Mouse (Mus musculus): ENCODE measurements around the gene Vmn1r142.
"Not testable (repeated sequence)": the region's sequence is repeated elsewhere in the genome, so short reads cannot be mapped to it uniquely, and the experiment has no call there.

Gene Vmn1r142

DNA sequence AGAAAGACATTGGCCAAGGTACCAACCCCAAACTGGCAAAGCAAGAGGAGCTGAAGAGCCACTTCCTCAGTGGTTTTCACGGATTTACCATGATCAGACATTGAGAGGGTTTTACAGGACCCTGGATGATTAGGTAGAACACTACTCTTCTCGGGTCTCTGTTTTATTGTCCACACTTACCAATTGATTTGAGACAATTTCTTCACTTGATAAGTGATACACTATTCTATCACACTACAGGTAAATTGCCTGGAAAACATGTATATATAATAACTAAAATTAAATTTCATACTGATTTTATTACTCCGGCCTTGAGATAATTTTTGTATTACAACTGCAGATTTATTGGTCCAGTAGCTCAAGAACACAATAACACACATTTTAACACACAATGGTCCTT, at the start of gene Vmn1r142:
Gene Vmn1r142 (minus strand): TSS at position 101 of the 400 bp plus-strand sequence.
- in situ Hi-C loops (cut with MseI, MboI) = not testable (repeated sequence)

DNA sequence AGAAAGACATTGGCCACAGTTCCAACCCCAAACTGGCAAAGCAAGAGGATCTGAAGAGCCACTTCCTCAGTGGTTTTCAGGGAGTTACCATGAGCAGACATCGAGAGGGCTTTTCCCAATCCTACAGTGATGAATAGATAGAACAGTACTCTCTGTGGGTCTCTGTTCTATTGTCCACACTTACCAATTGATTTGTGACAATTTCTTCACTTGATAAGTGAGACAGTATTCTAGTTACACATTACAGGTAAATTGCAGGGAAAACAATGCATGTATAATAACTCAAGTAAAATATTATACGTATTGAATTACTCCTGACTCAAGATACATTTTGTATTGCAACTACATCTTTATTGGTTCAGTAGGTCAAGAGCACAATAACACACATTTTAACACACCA, 37.3 kb upstream of the Vmn1r142 start, which contains the start of gene Gm8653:
Gene Gm8653 (minus strand): TSS at position 101 of the 400 bp plus-strand sequence.
- in situ Hi-C loops (cut with MseI, MboI) = not testable (repeated sequence)

DNA sequence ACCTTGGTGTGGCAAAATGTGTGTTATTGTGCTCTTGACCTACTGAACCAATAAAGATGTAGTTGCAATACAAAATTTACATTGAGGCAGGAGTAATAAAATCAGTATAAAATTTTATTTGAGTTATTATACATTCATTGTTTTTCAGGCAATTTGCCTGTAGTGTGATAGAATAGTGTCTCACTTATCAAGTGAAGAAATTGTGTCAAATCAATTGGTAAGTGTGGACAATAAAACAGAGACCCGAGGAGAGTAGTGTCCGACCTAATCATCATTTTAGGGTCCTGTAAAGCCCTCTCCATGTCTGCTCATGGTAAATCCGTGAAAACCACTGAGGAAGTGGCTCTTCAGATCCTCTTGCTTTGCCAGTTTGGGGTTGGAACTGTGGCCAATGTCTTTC, 25.2 kb upstream of the Vmn1r142 start, which contains the start of gene Vmn1r143:
Gene Vmn1r143 (plus strand): TSS at position 301 of the 400 bp plus-strand sequence.
- in situ Hi-C loops (cut with MseI, MboI) = not testable (repeated sequence)

DNA sequence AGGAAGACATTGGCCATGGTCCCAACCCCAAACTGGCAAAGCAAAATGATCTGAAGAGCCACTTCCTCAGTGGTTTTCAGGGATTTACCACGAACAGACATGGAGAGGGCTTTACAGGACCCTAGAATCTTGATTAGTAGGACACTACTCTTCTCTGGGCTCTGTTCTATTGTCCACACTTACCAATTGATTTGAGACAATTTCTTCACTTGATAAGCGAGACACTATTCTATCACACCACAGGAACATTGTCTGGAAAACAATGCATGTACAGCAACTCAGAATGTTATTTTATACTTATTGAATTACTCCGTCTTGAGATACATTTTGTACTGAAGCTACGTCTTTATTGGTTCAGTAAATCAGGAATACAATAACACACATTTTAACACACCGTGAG, 29.2 kb downstream of the Vmn1r142 start, which contains the start of gene Gm10666:
Gene Gm10666 (minus strand): TSS at position 101 of the 400 bp plus-strand sequence.
- in situ Hi-C loops (cut with MseI, MboI) = not testable (repeated sequence)

DNA sequence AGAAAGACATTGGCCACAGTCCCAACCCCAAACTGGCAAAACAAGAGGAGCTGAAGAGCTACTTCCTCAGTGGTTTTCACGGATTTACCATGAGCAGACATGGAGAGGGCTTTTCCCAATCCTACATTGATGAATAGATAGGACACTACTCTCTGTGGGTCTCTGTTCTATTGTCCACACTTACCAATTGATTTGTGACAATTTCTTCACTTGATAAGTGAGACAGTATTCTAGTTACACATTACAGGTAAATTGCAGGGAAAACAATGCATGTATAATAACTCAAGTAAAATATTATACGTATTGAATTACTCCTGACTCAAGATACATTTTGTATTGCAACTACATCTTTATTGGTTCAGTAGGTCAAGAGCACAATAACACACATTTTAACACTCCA, 45.7 kb downstream of the Vmn1r142 start, which contains the start of gene Gm16451:
Gene Gm16451 (minus strand): TSS at position 101 of the 400 bp plus-strand sequence.
- in situ Hi-C loops (cut with MseI, MboI) = not testable (repeated sequence)
